Mouse (Mus musculus) intestine, postnatal 0 days (tissue): ENCODE data around the gene Elmo1. TPM values are rescaled to one million over a fixed set of nuclear protein-coding genes. Genes with fewer than 3 reads are reported as not detected.

Experiments
- ATAC-seq: fragments of 200-750 bp; cut with Nextera tagmentation; 2 replicates; pipeline ENCODE4 v1.8.0; 2017; ENCODE audit warnings: mild to moderate bottlenecking, moderate TSS enrichment, moderate library complexity
- H3K27ac ChIP-seq: fragments of 300-500 bp; sonication (generic); 2 replicates; pipeline ENCODE4 v1.5.1; 2014; ENCODE audit warnings: mild to moderate bottlenecking, low read depth, low read length, moderate library complexity
- H3K27me3 ChIP-seq: fragments of 300-500 bp; sonication (generic); replicated peaks from 2 replicates; pipeline ENCODE4 v1.6.1; 2014; ENCODE audit warnings: low read length, mixed read lengths; ENCODE audit not compliant: control insufficient read depth, insufficient read depth
- H3K36me3 ChIP-seq: fragments of 300-500 bp; sonication (generic); 2 replicates; pipeline ENCODE4 v1.6.1; 2014; ENCODE audit warnings: mild to moderate bottlenecking, moderate library complexity; ENCODE audit not compliant: control insufficient read depth, insufficient read depth
- H3K4me1 ChIP-seq: fragments of 300-500 bp; sonication (generic); replicated peaks from 2 replicates; pipeline ENCODE4 v1.6.1; 2014; ENCODE audit warnings: antibody characterized with exemption, low read length, mixed read lengths; ENCODE audit not compliant: control insufficient read depth, insufficient read depth
- H3K4me2 ChIP-seq: fragments of 300-500 bp; sonication (generic); replicated peaks from 2 replicates; pipeline ENCODE4 v1.6.1; 2014; ENCODE audit warnings: low read depth, mild to moderate bottlenecking, moderate library complexity
- H3K4me3 ChIP-seq: fragments of 300-500 bp; sonication (generic); 2 replicates; pipeline ENCODE4 v1.5.1; 2014; ENCODE audit warnings: low read depth, low read length
- H3K9ac ChIP-seq: fragments of 300-500 bp; sonication (generic); 2 replicates; pipeline ENCODE4 v1.6.1; 2014; ENCODE audit warnings: mild to moderate bottlenecking, low read depth, low read length
- H3K9me3 ChIP-seq: fragments of 300-500 bp; sonication (generic); 2 replicates; pipeline ENCODE4 v1.6.1; 2016; ENCODE audit warnings: mixed run types; ENCODE audit not compliant: control insufficient read depth
- CTCF ChIP-seq: sonication (generic); IDR thresholded peaks from 2 replicates; pipeline ENCODE4 v1.5.1; 2016; ENCODE audit warnings: low read depth, mild to moderate bottlenecking, control low read depth, antibody characterized with exemption, moderate library complexity
- WGBS: fragments of 180-500 bp; shearing (Covaris S2); extraction: QIAGEN DNeasy Blood & Tissue Kit; methylation state at CpG from one replicate; pipeline ENCODE4 v1.1.7; 2014; 5-methylcytosine and 5-hydroxymethylcytosine counted together
- polyA plus RNA-seq: library from polyadenylated mRNA; unstranded; fragments of >200 nt; fragmentation: Nextera tagmentation; extraction: Ambion mirVana; gene quantifications from 2 replicates; pipeline ENCODE4 v1.2.1, GENCODE M21; 2015

Gene Elmo1
- polyA plus RNA-seq, 1 experiment from 2014 or later, result 8.2 TPM

- no peak overlapping the region for H3K9ac ChIP-seq
- H3K4me3 ChIP-seq, result no peak overlapping the region
- no peaks in the 10 kb centered on the region for H3K36me3 ChIP-seq
- ATAC-seq, result no peak
- no peak overlapping the region for H3K4me2 ChIP-seq
- no peak for TF ChIP-seq CTCF
- no peaks in the 10 kb centered on the region for H3K27me3 ChIP-seq
- no peaks in the 10 kb centered on the region for H3K9me3 ChIP-seq
- no peak overlapping the region for H3K27ac ChIP-seq
- H3K4me1 ChIP-seq, result no peaks in the 10 kb centered on the region
- WGBS, result 77% methylated on average over 5 of the region's 5 CpGs
These were observed 27.1 kb upstream of the Elmo1 start for GRCm38 (mm10) chr13:20063331-20063730.

- no peaks in the 10 kb centered on the region for H3K4me1 ChIP-seq
- H3K27me3 ChIP-seq, result no peaks in the 10 kb centered on the region
- H3K27ac ChIP-seq, result no peak overlapping the region
- no peak overlapping the region for H3K4me3 ChIP-seq
- no peak overlapping the region for H3K9ac ChIP-seq
- TF ChIP-seq CTCF, result no peak
- H3K36me3 ChIP-seq, result no peaks in the 10 kb centered on the region
- no peak for ATAC-seq
- no peak overlapping the region for H3K4me2 ChIP-seq
- no peaks in the 10 kb centered on the region for H3K9me3 ChIP-seq
These were observed 18.4 kb upstream of the Elmo1 start for GRCm38 (mm10) chr13:20072043-20072442.

GRCm38 (mm10) chr13:20072994-20073393 is 17.4 kb upstream of the Elmo1 start:
- H3K4me3 ChIP-seq, result no peak overlapping the region
- no peaks in the 10 kb centered on the region for H3K27me3 ChIP-seq
- no peak for ATAC-seq
- H3K4me1 ChIP-seq, result no peaks in the 10 kb centered on the region
- 82% methylated on average over 5 of the region's 5 CpGs for WGBS
- H3K9me3 ChIP-seq, result no peaks in the 10 kb centered on the region
- no peak overlapping the region for H3K27ac ChIP-seq
- TF ChIP-seq CTCF, result no peak
- H3K9ac ChIP-seq, result no peak overlapping the region
- H3K36me3 ChIP-seq, result no peaks in the 10 kb centered on the region
- H3K4me2 ChIP-seq, result no peak overlapping the region

DNA sequence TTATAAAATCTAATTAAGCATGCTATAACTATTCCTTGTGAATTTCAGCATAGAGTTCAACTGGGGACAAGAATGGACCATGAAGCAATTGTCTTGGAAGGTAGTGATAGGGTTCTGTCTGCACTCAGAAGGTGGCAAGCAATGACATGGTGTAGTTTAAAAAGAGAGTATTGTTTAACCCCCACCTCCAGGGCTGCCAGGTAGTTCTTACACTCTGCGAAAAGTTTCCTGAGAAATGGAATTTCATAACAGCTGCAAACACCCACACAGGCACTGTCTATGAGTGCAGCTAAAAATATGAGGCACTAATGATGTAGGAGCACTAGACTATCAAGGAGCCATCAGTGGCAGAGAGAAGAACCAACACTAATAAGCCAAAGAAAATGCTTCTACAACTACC is 13.9 kb upstream of the Elmo1 start:
- H3K4me1 ChIP-seq, result no peaks in the 10 kb centered on the region
- no peaks in the 10 kb centered on the region for H3K27me3 ChIP-seq
- WGBS, result 87% methylated on average over 1 of the region's 1 CpGs
- no peak overlapping the region for H3K4me3 ChIP-seq
- no peak overlapping the region for H3K27ac ChIP-seq
- no peak overlapping the region for H3K4me2 ChIP-seq
- TF ChIP-seq CTCF, result no peak
- H3K36me3 ChIP-seq, result no peaks in the 10 kb centered on the region
- no peak overlapping the region for H3K9ac ChIP-seq
- ATAC-seq, result no peak
- no peaks in the 10 kb centered on the region for H3K9me3 ChIP-seq

DNA sequence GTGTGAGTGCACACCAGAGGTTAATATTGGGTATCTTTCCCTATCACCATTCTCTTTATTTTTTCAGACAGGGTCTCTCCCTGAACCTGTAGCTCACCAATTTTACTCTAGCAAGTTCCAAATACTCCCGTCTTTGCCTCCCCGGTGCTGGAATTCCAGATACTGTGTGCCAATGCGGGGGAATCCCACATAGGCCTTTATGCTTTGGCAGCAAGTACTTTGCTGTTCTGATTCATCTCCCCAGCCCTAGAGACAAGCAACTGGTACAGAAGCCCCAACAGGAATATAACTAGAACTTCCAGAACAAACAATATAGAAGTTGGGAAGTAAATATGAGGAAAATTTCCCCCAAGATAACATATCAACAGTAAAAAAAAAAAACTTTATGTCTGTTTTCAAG is 13.2 kb upstream of the Elmo1 start:
- ATAC-seq, result no peak
- H3K9me3 ChIP-seq, result no peaks in the 10 kb centered on the region
- H3K4me2 ChIP-seq, result no peak overlapping the region
- 90% methylated on average over 3 of the region's 3 CpGs for WGBS
- no peaks in the 10 kb centered on the region for H3K27me3 ChIP-seq
- H3K27ac ChIP-seq, result no peak overlapping the region
- TF ChIP-seq CTCF, result no peak
- H3K4me3 ChIP-seq, result no peak overlapping the region
- H3K4me1 ChIP-seq, result no peaks in the 10 kb centered on the region
- no peaks in the 10 kb centered on the region for H3K36me3 ChIP-seq
- H3K9ac ChIP-seq, result no peak overlapping the region

- TF ChIP-seq CTCF, result 0 out of 2 replicates have a peak, but pooled peaks have one; percentile 20
- Histone ChIP-seq H3K4me3 (peak overlapping the region; percentile 86), H3K36me3 (no peaks in the 10 kb centered on the region), H3K9ac (peak overlapping the region; percentile 87), H3K4me2 (peak overlapping the region; percentile 95), H3K4me1 (no peaks in the 10 kb centered on the region), H3K9me3 (0 out of 2 replicates have a peak, but pooled peaks cover 4% of the 10 kb centered on the region), H3K27ac (peak overlapping the region; percentile 89), H3K27me3 (no peaks in the 10 kb centered on the region)
- ATAC-seq, result peak; percentile 51
- WGBS, result under 1% methylated on average over 91 of the region's 93 CpGs
These were observed 561 bp downstream of the Elmo1 start for GRCm38 (mm10) chr13:20090711-20091603.
